Mouse (Mus musculus) liver, embryonic 12.5 days (tissue): Measurements from ENCODE around the gene Sestd1. TPM values are rescaled to one million over a fixed set of nuclear protein-coding genes. Genes with fewer than 3 reads are reported as not detected.
A peak's percentile ranks its signal among the peaks of the same experiment; 100 is the strongest.

Source experiments
- ATAC-seq: fragments of 200-750 bp; cut with Nextera tagmentation; 2 replicates; pipeline ENCODE4 v1.8.0; 2017; ENCODE audit warnings: moderate number of reproducible peaks, mild to moderate bottlenecking, moderate library complexity
- H3K27ac ChIP-seq: fragments of 300-500 bp; sonication (generic); 2 replicates; pipeline ENCODE4 v1.5.1; 2016; ENCODE audit warnings: mild to moderate bottlenecking
- H3K27me3 ChIP-seq: fragments of 300-500 bp; sonication (generic); replicated peaks from 2 replicates; pipeline ENCODE4 v1.6.1; 2016; ENCODE audit warnings: mild to moderate bottlenecking, moderate library complexity
- H3K36me3 ChIP-seq: fragments of 300-500 bp; sonication (generic); 2 replicates; pipeline ENCODE4 v1.6.1; 2016; ENCODE audit warnings: mild to moderate bottlenecking, moderate library complexity
- H3K4me1 ChIP-seq: fragments of 300-500 bp; sonication (generic); 2 replicates; pipeline ENCODE4 v1.6.1; 2016
- H3K4me2 ChIP-seq: fragments of 300-500 bp; sonication (generic); 2 replicates; pipeline ENCODE4 v1.6.1; 2016; ENCODE audit warnings: mild to moderate bottlenecking, moderate library complexity
- H3K4me3 ChIP-seq: fragments of 300-500 bp; sonication (generic); 2 replicates; pipeline ENCODE4 v1.5.1; 2016; ENCODE audit warnings: mild to moderate bottlenecking, moderate library complexity
- H3K9ac ChIP-seq: fragments of 300-500 bp; sonication (generic); 2 replicates; pipeline ENCODE4 v1.6.1; 2016; ENCODE audit warnings: mild to moderate bottlenecking, moderate library complexity
- H3K9me3 ChIP-seq: fragments of 300-500 bp; sonication (generic); replicated peaks from 2 replicates; pipeline ENCODE4 v1.6.1; 2016; ENCODE audit warnings: mild to moderate bottlenecking, moderate library complexity
- WGBS: fragments of 180-500 bp; shearing (Covaris S2); methylation state at CpG from one replicate; pipeline ENCODE4 v1.1.7; 2016; ENCODE audit not compliant: insufficient replicate concordance; 5-methylcytosine and 5-hydroxymethylcytosine counted together
- polyA plus RNA-seq: library from polyadenylated mRNA; unstranded; fragments of >200 nt; fragmentation: Nextera tagmentation; extraction: Ambion mirVana; gene quantifications from 2 replicates; pipeline ENCODE4 v1.2.1, GENCODE M21; 2016

Gene Sestd1
- polyA plus RNA-seq, 1 experiment from 2014 or later = 2.3 TPM

- H3K9ac ChIP-seq = no peak overlapping the region
These were observed 111.6 kb downstream of the Sestd1 start for GRCm38 (mm10) chr2:77168781-77169180.

DNA sequence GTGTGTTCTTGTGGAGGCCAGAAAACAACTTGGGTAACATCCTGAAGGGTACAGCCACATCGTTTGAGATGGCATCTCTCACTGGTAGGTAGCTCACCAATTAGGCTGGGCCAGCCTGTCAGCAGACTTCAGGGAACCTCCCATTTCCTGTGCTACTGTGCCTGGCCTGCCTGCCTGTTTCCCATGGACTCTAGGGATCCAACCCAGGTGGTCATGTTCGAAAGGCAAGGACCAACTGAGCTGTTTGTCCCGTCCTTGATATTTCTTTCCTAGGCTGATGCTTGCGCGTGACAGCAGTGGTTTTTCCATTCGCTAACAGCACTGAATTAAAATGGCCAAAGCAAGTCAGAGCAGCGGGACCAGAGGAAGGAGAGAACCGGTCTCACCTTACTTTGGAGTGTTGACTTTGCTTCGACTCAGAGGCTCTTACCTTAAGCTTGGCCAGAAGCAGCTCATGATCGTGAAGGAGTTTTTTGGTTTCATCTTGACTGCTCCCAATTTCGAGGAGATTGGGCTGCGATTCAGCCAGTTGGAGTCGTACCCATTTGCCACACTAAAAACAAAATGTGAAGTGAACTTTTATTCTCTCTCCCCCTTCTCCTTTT is 112.2 kb downstream of the Sestd1 start:
- Histone ChIP-seq H3K9ac (no peak overlapping the region), H3K9me3 (no peaks in the 10 kb centered on the region), H3K4me2 (no peak overlapping the region), H3K4me3 (no peak overlapping the region; the same call in 1 of the 2 replicates), H3K4me1 (peaks cover 28% of the 10 kb centered on the region), H3K27ac (no peak overlapping the region), H3K27me3 (peaks cover 9% of the 10 kb centered on the region; the same call in 1 of the 2 replicates), H3K36me3 (no peaks in the 10 kb centered on the region)
- WGBS = 76% methylated on average over 13 of the region's 13 CpGs
- ATAC-seq = no peak

More at GRCm38 (mm10) chr2:77168781-77169180, 111.6 kb downstream of the Sestd1 start:
- Histone ChIP-seq H3K27me3 (peaks cover 9% of the 10 kb centered on the region; the same call in 1 of the 2 replicates), H3K27ac (no peak overlapping the region), H3K4me1 (peaks cover 28% of the 10 kb centered on the region), H3K36me3 (no peaks in the 10 kb centered on the region), H3K4me3 (no peak overlapping the region; the same call in 1 of the 2 replicates), H3K4me2 (no peak overlapping the region), H3K9me3 (no peaks in the 10 kb centered on the region)
- ATAC-seq = no peak
- 80% methylated on average over 7 of the region's 7 CpGs for WGBS

- Histone ChIP-seq H3K9me3 (no peaks in the 10 kb centered on the region), H3K36me3 (no peaks in the 10 kb centered on the region), H3K4me2 (no peak overlapping the region), H3K9ac (no peak overlapping the region), H3K4me3 (no peak overlapping the region), H3K27ac (no peak overlapping the region), H3K27me3 (no peaks in the 10 kb centered on the region), H3K4me1 (peaks cover 18% of the 10 kb centered on the region)
- ATAC-seq = no peak
- 57% methylated on average over 4 of the region's 4 CpGs for WGBS
These were observed 114.0 kb downstream of the Sestd1 start for GRCm38 (mm10) chr2:77166366-77166765.

DNA sequence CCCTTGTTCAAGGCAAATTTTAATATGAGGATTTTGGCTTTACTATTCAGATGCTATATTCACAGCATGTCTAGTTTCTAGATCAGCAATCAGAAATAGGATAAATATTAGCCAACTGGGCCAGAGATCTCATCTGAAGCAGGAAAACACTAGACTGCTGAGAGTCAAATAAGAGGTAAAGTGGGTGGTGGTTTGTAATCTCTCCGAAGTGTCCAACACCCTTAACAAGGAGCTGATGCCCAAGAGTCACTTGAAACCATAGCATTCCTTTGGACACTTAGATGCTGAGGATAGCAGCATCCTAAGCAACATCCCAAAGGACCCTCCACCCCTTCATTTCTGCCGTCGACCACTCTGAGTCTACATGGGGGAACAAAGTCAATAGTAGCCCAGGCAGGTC is 115.7 kb downstream of the Sestd1 start:
- no peak for ATAC-seq
- H3K4me2 ChIP-seq = no peak overlapping the region
- 74% methylated on average over 3 of the region's 3 CpGs for WGBS
- H3K9ac ChIP-seq = no peak overlapping the region
- H3K4me3 ChIP-seq = no peak overlapping the region
- H3K9me3 ChIP-seq = no peaks in the 10 kb centered on the region
- peaks cover 1% of the 10 kb centered on the region; the same call in 1 of the 2 replicates for H3K4me1 ChIP-seq
- no peak overlapping the region for H3K27ac ChIP-seq
- H3K36me3 ChIP-seq = no peaks in the 10 kb centered on the region
- H3K27me3 ChIP-seq = no peaks in the 10 kb centered on the region

GRCm38 (mm10) chr2:77163381-77163780 is 117.0 kb downstream of the Sestd1 start:
- ATAC-seq = no peak
- Histone ChIP-seq H3K36me3 (no peaks in the 10 kb centered on the region), H3K9me3 (no peaks in the 10 kb centered on the region), H3K4me1 (no peaks in the 10 kb centered on the region), H3K9ac (no peak overlapping the region), H3K27me3 (no peaks in the 10 kb centered on the region), H3K4me3 (no peak overlapping the region), H3K27ac (no peak overlapping the region), H3K4me2 (no peak overlapping the region)
- WGBS = 60% methylated on average over 3 of the region's 3 CpGs

- Histone ChIP-seq H3K4me2 (no peak overlapping the region), H3K36me3 (no peaks in the 10 kb centered on the region), H3K27ac (no peak overlapping the region), H3K9me3 (no peaks in the 10 kb centered on the region), H3K4me3 (no peak overlapping the region), H3K9ac (no peak overlapping the region), H3K4me1 (no peaks in the 10 kb centered on the region), H3K27me3 (no peaks in the 10 kb centered on the region)
- no peak for ATAC-seq
- WGBS = 51% methylated on average over 3 of the region's 3 CpGs
These were observed 118.3 kb downstream of the Sestd1 start for GRCm38 (mm10) chr2:77162135-77162534.

DNA sequence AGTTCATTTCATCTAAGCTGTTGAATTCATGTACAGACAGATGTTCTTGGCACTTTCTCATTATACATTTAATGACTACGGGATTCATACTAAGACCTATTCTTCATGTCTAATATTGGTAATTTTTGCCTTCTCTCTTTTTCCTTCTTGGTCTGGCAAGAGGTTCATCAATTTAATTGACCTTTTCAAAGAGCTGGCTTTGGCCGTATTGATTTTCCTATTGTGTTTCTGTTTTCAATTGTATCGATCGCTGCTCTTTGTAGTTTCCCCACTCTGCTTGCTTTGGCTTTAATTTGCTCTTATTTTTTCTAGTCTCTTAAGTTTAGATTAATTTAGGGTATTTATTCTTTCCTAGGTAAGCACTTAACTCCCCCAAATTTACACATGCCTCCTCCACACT is 122.8 kb downstream of the Sestd1 start:
- H3K4me2 ChIP-seq = no peak overlapping the region
- 89% methylated on average over 4 of the region's 4 CpGs for WGBS
- H3K4me3 ChIP-seq = no peak overlapping the region
- H3K9me3 ChIP-seq = no peaks in the 10 kb centered on the region
- peaks cover 11% of the 10 kb centered on the region for H3K4me1 ChIP-seq
- H3K27ac ChIP-seq = no peak overlapping the region
- no peak overlapping the region for H3K9ac ChIP-seq
- no peaks in the 10 kb centered on the region for H3K27me3 ChIP-seq
- ATAC-seq = no peak
- no peaks in the 10 kb centered on the region for H3K36me3 ChIP-seq

DNA sequence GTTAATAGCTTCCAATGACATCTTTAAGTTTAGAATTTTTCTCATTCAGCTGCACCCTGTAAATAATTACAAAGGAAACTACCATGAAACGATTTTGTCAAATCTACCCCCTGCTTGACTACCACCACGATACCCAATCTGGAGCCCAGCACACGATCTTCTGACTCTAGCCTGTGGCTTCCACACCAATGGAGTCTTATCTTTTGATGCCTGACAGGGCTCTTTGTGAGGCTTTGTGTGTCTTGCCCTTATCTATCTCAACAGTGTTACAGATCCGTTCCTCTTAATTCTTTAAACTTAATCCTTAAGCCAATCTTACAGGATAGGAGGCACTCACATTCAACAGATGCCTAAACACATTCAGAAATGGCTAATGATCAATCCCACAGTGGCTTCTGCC is 126.3 kb downstream of the Sestd1 start:
- ATAC-seq = peak; percentile 91
- WGBS = 7% methylated on average over 4 of the region's 4 CpGs

DNA sequence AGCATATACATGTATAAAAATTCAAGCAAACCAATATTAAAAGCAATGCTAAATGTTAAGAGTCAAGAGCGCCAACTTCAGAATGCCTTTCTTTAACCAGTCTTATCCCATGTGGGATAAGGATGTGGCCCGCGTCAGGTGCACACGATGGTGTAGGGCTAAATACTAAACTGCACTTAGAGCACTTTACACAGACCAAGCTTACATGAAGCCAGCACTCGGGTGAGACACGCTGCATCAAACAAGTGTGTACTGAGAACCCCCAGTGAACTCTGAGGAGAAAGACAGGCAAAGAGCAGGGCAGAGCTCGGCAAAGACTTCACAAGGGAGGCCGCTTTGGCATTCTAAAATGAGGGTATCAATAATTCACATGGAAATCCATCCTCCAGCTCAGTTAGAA is 129.1 kb downstream of the Sestd1 start:
- Histone ChIP-seq H3K9me3 (no peaks in the 10 kb centered on the region), H3K9ac (no peak overlapping the region), H3K4me3 (no peak overlapping the region), H3K27ac (no peak overlapping the region), H3K4me2 (no peak overlapping the region), H3K4me1 (peaks cover 11% of the 10 kb centered on the region), H3K36me3 (no peaks in the 10 kb centered on the region), H3K27me3 (no peaks in the 10 kb centered on the region)
- 85% methylated on average over 8 of the region's 8 CpGs for whole genome bisulfite sequencing
- no peak for ATAC-seq

More for the DNA sequence above, 126.3 kb downstream of the Sestd1 start:
- Histone ChIP-seq H3K27me3 (no peaks in the 10 kb centered on the region), H3K36me3 (no peaks in the 10 kb centered on the region), H3K4me3 (no peak overlapping the region), H3K4me2 (peak overlapping the region; percentile 6; the same call in 1 of the 2 replicates), H3K27ac (no peak overlapping the region), H3K9ac (no peak overlapping the region), H3K4me1 (peaks cover 11% of the 10 kb centered on the region), H3K9me3 (no peaks in the 10 kb centered on the region)

DNA sequence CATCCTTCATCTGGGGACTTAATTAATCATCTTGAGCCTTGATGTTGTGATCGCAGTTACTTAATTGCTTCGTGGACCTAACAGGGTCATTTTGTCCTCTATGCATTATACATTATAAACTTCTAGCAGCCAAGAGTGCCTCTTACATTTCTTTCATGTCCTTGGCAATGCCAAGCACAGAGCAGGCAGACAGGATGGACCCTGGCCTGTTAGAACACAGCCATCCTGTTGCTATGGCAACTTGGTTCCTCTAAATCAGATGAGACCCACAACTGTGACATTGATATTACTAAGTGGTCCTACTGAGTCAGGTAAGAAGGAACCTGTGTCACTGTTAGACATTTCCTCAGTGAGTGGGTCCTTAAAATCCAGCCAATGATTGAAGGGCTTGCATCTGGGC is 130.8 kb downstream of the Sestd1 start:
- Histone ChIP-seq H3K36me3 (no peaks in the 10 kb centered on the region), H3K4me1 (peaks cover 7% of the 10 kb centered on the region), H3K9me3 (no peaks in the 10 kb centered on the region), H3K9ac (no peak overlapping the region), H3K4me2 (no peak overlapping the region), H3K27ac (no peak overlapping the region), H3K4me3 (no peak overlapping the region), H3K27me3 (no peaks in the 10 kb centered on the region)
- 72% methylated on average over 2 of the region's 2 CpGs for WGBS
- ATAC-seq = no peak

- Histone ChIP-seq H3K27me3 (no peaks in the 10 kb centered on the region), H3K9ac (no peak overlapping the region), H3K4me3 (no peak overlapping the region), H3K27ac (no peak overlapping the region), H3K9me3 (no peaks in the 10 kb centered on the region), H3K4me1 (no peaks in the 10 kb centered on the region; the same call in 1 of the 2 replicates), H3K4me2 (no peak overlapping the region), H3K36me3 (no peaks in the 10 kb centered on the region)
- no peak for ATAC-seq
- 43% methylated on average over 4 of the region's 4 CpGs for WGBS
These were observed 132.2 kb downstream of the Sestd1 start for GRCm38 (mm10) chr2:77148215-77148614.

DNA sequence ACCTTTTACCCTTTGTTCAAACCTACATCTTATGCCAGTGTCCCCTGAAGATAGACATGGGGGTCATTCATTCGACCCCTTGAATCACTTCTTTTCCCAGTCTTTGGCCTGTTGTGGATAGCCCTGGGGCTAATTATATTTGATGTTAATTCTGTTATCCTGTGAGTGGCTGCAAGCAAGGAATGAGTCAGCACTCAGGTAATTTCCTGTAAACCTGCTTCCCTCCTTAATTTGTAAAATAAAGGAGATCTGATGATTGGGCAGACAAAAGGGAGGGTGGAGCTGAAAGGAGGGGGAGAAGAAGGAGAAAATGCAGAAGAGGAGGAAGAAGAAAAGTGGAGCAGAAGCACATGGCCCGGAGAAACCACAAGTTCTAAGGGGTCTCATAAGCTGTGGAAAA is 133.4 kb downstream of the Sestd1 start:
- WGBS = 63% methylated on average over 2 of the region's 2 CpGs
- H3K4me3 ChIP-seq = no peak overlapping the region
- ATAC-seq = no peak
- H3K9me3 ChIP-seq = no peaks in the 10 kb centered on the region
- H3K9ac ChIP-seq = no peak overlapping the region
- H3K36me3 ChIP-seq = no peaks in the 10 kb centered on the region
- no peaks in the 10 kb centered on the region for H3K27me3 ChIP-seq
- no peaks in the 10 kb centered on the region; the same call in 1 of the 2 replicates for H3K4me1 ChIP-seq
- no peak overlapping the region for H3K27ac ChIP-seq
- H3K4me2 ChIP-seq = no peak overlapping the region

DNA sequence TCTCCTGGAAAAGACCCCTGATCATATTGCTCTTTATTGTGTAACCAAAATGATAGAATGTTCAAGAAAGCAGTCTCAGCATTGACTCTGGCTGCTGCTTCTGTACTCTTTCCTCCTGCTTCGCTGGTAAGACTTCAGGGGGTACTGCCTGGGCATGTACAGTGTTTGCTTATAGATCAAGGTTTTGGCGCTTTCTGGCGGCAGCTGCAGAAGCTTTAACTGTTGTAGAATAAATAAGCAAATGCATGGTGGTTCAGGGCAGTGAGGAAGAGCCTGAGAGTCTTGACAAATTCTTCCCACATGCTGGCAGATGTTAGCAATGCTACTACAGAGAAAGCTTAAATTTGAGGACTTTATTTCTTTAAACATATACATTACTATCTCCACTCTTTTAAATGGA is 134.1 kb downstream of the Sestd1 start:
- no peak for ATAC-seq
- no peak overlapping the region for H3K4me2 ChIP-seq
- H3K36me3 ChIP-seq = no peaks in the 10 kb centered on the region
- no peak overlapping the region for H3K4me3 ChIP-seq
- no peaks in the 10 kb centered on the region for H3K9me3 ChIP-seq
- no peak overlapping the region for H3K9ac ChIP-seq
- H3K4me1 ChIP-seq = no peaks in the 10 kb centered on the region; the same call in 1 of the 2 replicates
- no peak overlapping the region for H3K27ac ChIP-seq
- WGBS = 49% methylated on average over 3 of the region's 3 CpGs
- H3K27me3 ChIP-seq = no peaks in the 10 kb centered on the region
